Mouse (Mus musculus) stomach, postnatal 0 days (tissue): ENCODE measurements around the gene Fbxo30.

ENCODE experiments used
- CTCF ChIP-seq: IDR thresholded peaks from 2 replicates; pipeline ENCODE4 v1.5.1; 2016; ENCODE audit warnings: antibody characterized with exemption, low read depth, mild to moderate bottlenecking, moderate library complexity
- EP300 ChIP-seq: optimal IDR thresholded peaks from 2 replicates; pipeline ENCODE3; 2016; ENCODE audit warnings: antibody characterized with exemption

GRCm38 (mm10) chr10:11260119-11260518 lies 21.0 kb upstream of the Fbxo30 start:
- TF ChIP-seq CTCF = no peak
- TF ChIP-seq EP300 = no peak
